Mouse (Mus musculus) heart, adult 2 months (tissue): ENCODE measurements around the gene Mecr. TPM values are rescaled to one million over a fixed set of nuclear protein-coding genes. Genes with fewer than 3 reads are reported as not detected.

Experiments
- DNase-seq, 2 experiments: peaks; one replicate each; pipeline ENCODE4 v3.0.0; 2021
- H3K27ac ChIP-seq: fragments of 200-600 bp; 2 replicates; pipeline ENCODE4 v1.8.1; 2022
- H3K27me3 ChIP-seq: fragments of 200-500 bp; 2 replicates; pipeline ENCODE4 v1.6.1; 2012; ENCODE audit warnings: mild to moderate bottlenecking, low read length, inconsistent platforms, mixed read lengths; ENCODE audit not compliant: control insufficient read depth, insufficient read depth
- H3K36me3 ChIP-seq: fragments of 200-500 bp; 2 replicates; pipeline ENCODE4 v1.6.1; 2012; ENCODE audit warnings: low read length, inconsistent platforms; ENCODE audit not compliant: control insufficient read depth, insufficient read depth
- H3K4me1 ChIP-seq: fragments of 200-500 bp; 2 replicates; pipeline ENCODE4 v1.6.1; 2011; ENCODE audit warnings: low read length; ENCODE audit not compliant: control insufficient read depth, insufficient read depth
- H3K4me3 ChIP-seq: fragments of 200-600 bp; 2 replicates; pipeline ENCODE4 v1.8.1; 2022
- H3K79me2 ChIP-seq: fragments of 200-500 bp; replicated peaks from 2 replicates; pipeline ENCODE4 v1.6.1; 2012; ENCODE audit warnings: mild to moderate bottlenecking, inconsistent platforms, low read length, moderate library complexity, mixed read lengths; ENCODE audit not compliant: control insufficient read depth, insufficient read depth
- H3K9ac ChIP-seq: fragments of 200-500 bp; 2 replicates; pipeline ENCODE4 v1.6.1; 2012; ENCODE audit warnings: low read depth, mild to moderate bottlenecking, control low read depth, inconsistent platforms, low read length, mixed read lengths
- CTCF ChIP-seq: fragments of 200-600 bp; IDR thresholded peaks from 2 replicates; pipeline ENCODE4 v1.8.1; 2022; ENCODE audit warnings: antibody characterized with exemption, mild to moderate bottlenecking, moderate library complexity
- EP300 ChIP-seq: fragments of 200-500 bp; IDR thresholded peaks from 2 replicates; pipeline ENCODE4 v1.6.1; 2011; ENCODE audit warnings: low read depth, low read length, control low read depth; ENCODE audit not compliant: insufficient read depth
- POLR2A ChIP-seq: fragments of 200-500 bp; IDR thresholded peaks from 2 replicates; pipeline ENCODE4 v1.6.1; 2011; ENCODE audit warnings: mild to moderate bottlenecking, low read depth, low read length, control low read depth; ENCODE audit not compliant: insufficient read depth
- WGBS: fragments of 180-500 bp; shearing (Covaris S2); methylation state at CpG from one replicate; pipeline ENCODE4 v1.1.7; 2018; 5-methylcytosine and 5-hydroxymethylcytosine counted together
- intact Hi-C: fragments of 180-260 bp; cut with DNase I; formaldehyde crosslinking; loops from one replicate; pipeline ENCODE4 v1.15.1; 2025
- polyA plus RNA-seq: library from polyadenylated mRNA; depleted of rRNA; stranded (reverse); fragments of >200 nt; gene quantifications from 2 replicates; pipeline ENCODE4 v1.2.3, GENCODE M21; 2012
- total RNA-seq, 2 experiments: library from RNA; stranded (reverse); gene quantifications; 2 replicates each; pipeline ENCODE4 v1.2.3; 2021

Gene Mecr
- total and polyA plus RNA-seq, 3 experiments, result 27.7 to 32.9 (median 28.3) TPM

DNA sequence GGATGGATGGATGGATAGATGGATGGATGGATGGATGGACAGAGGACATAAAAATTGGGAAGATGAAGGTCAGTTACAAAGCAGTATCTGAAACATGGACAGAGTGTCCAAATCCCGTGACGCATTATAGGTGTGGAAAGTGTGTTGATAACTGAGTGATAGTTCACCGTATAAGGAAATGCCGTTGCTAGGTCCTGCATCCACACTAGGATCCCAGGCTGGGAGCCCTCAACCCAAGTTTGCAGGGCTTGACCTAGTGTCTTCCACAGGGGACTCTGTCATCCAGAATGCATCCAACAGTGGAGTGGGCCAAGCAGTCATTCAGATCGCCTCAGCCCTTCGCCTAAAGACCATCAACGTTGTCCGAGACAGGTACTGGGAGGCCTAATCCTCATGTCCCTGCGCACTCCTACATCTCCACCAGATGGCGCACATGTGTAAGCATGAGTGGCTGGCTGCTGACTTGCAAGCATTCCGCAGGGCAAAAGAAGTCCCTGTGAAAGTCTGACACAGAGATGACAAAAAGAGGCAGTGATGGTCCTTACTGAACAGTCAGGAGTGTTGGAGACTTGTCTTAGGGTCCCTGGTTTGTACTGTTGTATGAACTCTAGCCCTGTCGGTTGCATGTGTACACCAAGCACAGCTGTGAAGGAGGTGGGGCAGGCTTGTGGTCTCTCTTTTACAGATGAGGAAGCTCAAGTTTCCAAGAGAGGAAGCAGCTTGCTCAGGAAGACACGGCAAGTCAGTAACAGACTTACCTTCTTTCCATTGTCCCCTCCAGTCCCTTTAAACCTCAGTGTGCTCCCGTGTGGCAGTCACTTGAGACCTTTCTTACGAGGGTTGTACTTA, 17.4 kb downstream of the Mecr start:
- no peak overlapping the region for H3K27ac ChIP-seq
- DNase-seq, result peak; percentile 80 to 85

DNA sequence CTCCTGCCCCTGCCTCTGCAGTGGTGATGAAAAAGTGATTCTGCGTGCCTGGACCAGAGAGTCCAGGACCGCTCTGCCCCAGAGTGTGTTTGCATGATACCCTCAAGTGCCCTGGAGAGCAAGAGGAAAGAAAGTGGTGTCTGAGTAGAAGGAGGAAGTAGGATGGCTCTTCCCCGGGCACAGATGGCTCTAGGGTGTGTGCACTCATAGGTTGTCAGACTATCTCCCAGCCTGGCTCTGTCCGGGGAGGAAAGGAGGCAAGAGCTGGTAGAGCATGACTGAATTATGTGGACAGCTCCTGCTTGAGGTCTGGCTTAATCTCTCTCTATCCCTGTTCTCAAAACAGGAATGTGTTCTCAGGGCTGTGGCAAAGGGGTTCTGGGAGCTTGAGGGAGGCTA, 18.1 kb downstream of the Mecr start:
- intact Hi-C loops, result loop anchor here (2.0 to 5.0 kb wide), 4 partner anchors 117 to 316 kb away; no protein-coding TSS in a partner anchor
- DNase-seq, result peak in 1 of 2 experiments; percentile 30
- no peaks in the 10 kb centered on the region for H3K36me3 ChIP-seq
- no peaks in the 10 kb centered on the region; the same call in 1 of the 2 replicates for H3K4me1 ChIP-seq
- 67% methylated on average over 4 of the region's 4 CpGs for WGBS
- H3K27ac ChIP-seq, result no peak overlapping the region
- H3K79me2 ChIP-seq, result no peaks in the 10 kb centered on the region
- H3K27me3 ChIP-seq, result no peaks in the 10 kb centered on the region
- no peak overlapping the region for H3K9ac ChIP-seq
- TF ChIP-seq POLR2A, result no peak
- no peak for TF ChIP-seq CTCF
- no peak for TF ChIP-seq EP300
- H3K4me3 ChIP-seq, result no peak overlapping the region

More for the DNA sequence above, 17.4 kb downstream of the Mecr start:
- Histone ChIP-seq H3K27me3 (no peaks in the 10 kb centered on the region), H3K4me1 (peaks cover 2% of the 10 kb centered on the region), H3K9ac (no peak overlapping the region), H3K79me2 (no peaks in the 10 kb centered on the region), H3K4me3 (no peak overlapping the region), H3K36me3 (no peaks in the 10 kb centered on the region)
- TF ChIP-seq POLR2A, result no peak
- TF ChIP-seq EP300, result peak; percentile 93
- 38% methylated on average over 15 of the region's 15 CpGs for WGBS
- intact Hi-C loops, result loop anchor here (2.0 to 5.0 kb wide), 4 partner anchors 118 to 317 kb away; no protein-coding TSS in a partner anchor

DNA sequence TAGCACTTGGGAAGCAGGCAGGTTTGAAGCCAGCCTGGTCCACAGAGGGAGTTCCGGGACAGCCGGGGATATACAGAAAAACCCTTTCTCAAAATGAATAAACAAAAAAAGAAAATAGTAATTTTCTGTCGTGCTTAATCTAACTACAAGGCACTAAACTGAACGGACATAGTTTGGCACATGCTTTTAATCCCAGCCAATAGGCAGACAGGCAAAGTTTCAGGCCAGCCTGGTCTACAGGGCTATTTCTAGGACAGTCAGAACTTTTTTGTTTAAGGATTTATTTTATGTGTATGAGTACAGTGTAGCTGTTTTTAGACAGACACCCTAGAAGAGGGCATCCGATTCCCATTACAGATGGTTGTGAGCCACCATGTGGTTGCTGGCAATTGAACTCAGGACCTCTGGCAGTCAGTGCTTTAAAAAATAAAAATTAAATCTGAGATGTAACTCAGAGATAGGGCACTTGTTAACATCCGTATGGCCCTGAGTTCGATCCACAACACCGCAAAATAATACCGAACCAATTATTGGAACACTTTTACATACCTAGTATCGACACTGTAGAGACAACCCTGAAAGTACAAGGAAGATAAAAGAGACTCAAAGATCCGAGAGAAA, 29.5 kb downstream of the Mecr start:
- intact Hi-C loops, result no loop called here

DNA sequence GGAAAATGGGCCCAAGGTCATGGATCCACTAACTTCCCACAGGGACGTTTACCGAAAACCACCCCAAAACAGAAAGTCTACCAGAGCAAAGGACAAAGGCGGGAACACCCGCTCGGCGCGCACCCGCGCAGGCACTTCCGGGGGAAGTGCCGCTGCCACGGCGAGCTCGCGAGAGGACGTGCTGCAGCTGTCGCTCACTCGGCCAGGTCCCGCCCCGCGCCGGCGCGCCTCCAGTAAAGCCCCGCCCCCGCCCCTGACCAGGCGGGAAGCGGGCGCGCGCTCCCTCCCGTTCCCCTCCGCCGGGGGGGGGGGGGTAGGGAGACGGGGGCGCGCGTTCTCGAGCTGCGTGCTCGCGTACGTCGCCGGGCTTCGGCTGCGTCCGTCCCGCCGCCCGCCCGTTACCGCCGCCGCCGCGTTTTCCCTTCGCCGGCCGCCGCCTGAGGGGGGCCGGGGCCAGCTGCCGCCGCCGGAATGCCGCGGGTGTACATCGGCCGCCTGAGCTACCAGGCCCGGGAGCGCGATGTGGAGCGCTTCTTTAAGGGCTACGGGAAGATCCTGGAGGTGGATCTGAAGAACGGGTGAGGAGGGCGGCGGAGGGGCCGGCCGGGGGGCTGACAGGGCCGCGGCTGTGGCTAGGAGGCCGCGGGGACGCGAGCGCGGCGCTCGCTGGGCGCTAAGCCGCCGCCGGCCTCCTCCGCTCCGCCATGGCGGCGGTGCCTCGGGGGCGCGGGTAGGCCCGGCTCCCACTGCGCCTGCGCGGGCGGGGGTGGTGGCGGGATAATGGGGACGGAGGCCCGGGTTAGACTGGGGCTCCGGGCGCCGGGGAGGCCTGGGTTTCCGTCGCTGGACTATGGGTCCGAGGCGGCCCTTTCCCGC, 30.3 kb downstream of the Mecr start, which contains the start of gene Srsf4:
Srsf4 (plus strand) TSS at position 325 of the 876 bp plus-strand sequence.
- peak; percentile 65; the same call in 1 of the 2 replicates for TF ChIP-seq EP300
- TF ChIP-seq CTCF, result no peak
- TF ChIP-seq POLR2A, result peak; percentile 99
- peaks cover 20% of the 10 kb centered on the region for H3K4me1 ChIP-seq
- WGBS, result under 1% methylated on average over 113 of the region's 116 CpGs
- H3K36me3 ChIP-seq, result peaks cover 24% of the 10 kb centered on the region
- H3K27me3 ChIP-seq, result no peaks in the 10 kb centered on the region
- H3K9ac ChIP-seq, result peak within 1 kb of the TSS; percentile 99
- H3K79me2 ChIP-seq, result peaks cover 3% of the 10 kb centered on the region
- H3K4me3 ChIP-seq, result peak within 1 kb of the TSS; percentile 98
- peak within 1 kb of the TSS; percentile 100 for H3K27ac ChIP-seq
- intact Hi-C loops, result loop anchor here (2.0 kb wide), 1 partner anchor 41 kb away; no protein-coding TSS in a partner anchor
- peak; percentile 93 to 97 for DNase-seq

More for the DNA sequence above, 29.5 kb downstream of the Mecr start:
- Histone ChIP-seq H3K36me3 (peaks cover 21% of the 10 kb centered on the region), H3K4me1 (peaks cover 16% of the 10 kb centered on the region), H3K27me3 (no peaks in the 10 kb centered on the region), H3K27ac (peak overlapping the region; percentile 93), H3K79me2 (peaks cover 3% of the 10 kb centered on the region), H3K9ac (peak overlapping the region; percentile 63; the same call in 1 of the 2 replicates), H3K4me3 (peak overlapping the region; percentile 85)
- no peak for DNase-seq
- TF ChIP-seq EP300, result no peak
- no peak for TF ChIP-seq CTCF
- TF ChIP-seq POLR2A, result no peak
- WGBS, result 8% methylated on average over 11 of the region's 11 CpGs

DNA sequence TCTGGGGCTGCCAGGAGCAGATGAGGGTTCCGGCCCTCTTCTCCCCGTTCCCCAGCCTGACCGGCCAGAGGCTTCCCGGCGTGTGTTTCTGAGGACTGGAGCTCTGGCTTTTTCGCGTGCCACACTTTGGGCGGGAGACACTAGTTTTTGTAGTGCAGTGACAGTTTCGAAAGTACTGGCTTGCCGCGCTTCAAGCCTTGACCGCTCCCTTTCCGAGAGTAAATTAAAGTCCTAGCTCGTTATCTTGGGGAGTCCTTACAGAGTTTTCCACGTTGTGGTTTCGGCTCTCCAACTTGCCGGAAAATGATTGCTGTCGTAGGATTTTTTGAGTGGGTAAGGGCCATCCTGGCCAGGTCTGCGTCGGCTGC, 30.9 kb downstream of the Mecr start:
- Histone ChIP-seq H3K4me3 (peak overlapping the region; percentile 98), H3K27ac (peak overlapping the region; percentile 100), H3K9ac (peak overlapping the region; percentile 99), H3K79me2 (peaks cover 3% of the 10 kb centered on the region), H3K36me3 (peaks cover 24% of the 10 kb centered on the region), H3K27me3 (no peaks in the 10 kb centered on the region), H3K4me1 (peaks cover 21% of the 10 kb centered on the region)
- intact Hi-C loops, result loop anchor here (2.0 kb wide), 1 partner anchor 41 kb away; no protein-coding TSS in a partner anchor
- WGBS, result under 1% methylated on average over 20 of the region's 20 CpGs
- DNase-seq, result no peak
- TF ChIP-seq EP300 (no peak), POLR2A (no peak), CTCF (no peak)
